Mouse (Mus musculus): ENCODE measurements around the gene Clrn3.

- TF ChIP-seq POLR2A (IDR thresholded peaks at IDR 0.05; ENCODE audit: borderline replicate concordance, control insufficient read depth, low read depth, low read length) (no peak), CTCF (IDR thresholded peaks at IDR 0.05; ENCODE audit: control insufficient read depth, insufficient read depth, low read length) (peak; percentile 79)
Measured at GRCm38 (mm10) chr7:135487423-135487822, 41.0 kb downstream of the Clrn3 start.
